Mouse (Mus musculus) urinary bladder, adult 18-20 months (tissue): ENCODE data around the gene Sema3e.

Source experiments
- DNase-seq, 2 experiments: peaks; one replicate each; pipeline ENCODE4 v3.0.0; 2022; ENCODE audit warnings: low spot score in 2 of 2, mixed read lengths in 2 of 2

Gene Sema3e

DNA sequence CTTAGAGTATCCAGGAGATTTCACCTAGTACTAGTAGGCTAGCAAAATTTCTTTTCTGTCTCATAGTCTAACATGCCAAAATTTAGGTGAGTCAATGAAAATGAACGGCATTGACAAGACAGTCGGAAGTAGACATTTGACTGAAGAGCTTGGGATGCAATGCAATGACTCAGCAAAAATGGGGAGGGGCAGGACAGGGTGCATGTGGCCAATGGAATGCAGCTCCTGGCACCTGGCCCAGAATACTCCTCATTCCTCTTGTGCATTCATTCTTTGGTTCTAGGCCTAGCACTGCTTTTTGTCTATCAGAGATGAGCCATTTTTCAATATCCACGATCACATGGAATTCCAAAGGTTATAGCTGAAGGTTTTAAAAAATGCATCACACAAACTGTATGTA is 48.1 kb downstream of the Sema3e start:
- no peak for DNase-seq

DNA sequence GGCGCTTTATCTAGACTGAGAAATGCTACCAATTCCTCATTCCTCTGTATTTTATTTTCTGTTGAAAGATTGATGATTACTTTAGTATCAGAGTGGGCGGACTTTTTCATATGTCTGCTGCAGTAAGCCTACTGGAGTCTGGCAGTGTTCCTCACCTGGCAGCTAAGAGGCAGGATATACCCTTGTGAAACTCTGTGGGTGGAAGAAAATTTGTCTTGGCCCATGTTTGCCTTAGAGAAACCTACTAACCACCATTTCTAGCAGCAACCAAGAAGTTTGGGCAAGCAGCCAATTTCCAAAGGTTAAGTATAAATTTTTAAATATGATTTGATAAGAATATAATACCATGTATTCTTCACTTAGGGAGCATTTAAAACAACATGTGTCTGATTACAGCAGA is 63.0 kb downstream of the Sema3e start:
- DNase-seq: no peak

DNA sequence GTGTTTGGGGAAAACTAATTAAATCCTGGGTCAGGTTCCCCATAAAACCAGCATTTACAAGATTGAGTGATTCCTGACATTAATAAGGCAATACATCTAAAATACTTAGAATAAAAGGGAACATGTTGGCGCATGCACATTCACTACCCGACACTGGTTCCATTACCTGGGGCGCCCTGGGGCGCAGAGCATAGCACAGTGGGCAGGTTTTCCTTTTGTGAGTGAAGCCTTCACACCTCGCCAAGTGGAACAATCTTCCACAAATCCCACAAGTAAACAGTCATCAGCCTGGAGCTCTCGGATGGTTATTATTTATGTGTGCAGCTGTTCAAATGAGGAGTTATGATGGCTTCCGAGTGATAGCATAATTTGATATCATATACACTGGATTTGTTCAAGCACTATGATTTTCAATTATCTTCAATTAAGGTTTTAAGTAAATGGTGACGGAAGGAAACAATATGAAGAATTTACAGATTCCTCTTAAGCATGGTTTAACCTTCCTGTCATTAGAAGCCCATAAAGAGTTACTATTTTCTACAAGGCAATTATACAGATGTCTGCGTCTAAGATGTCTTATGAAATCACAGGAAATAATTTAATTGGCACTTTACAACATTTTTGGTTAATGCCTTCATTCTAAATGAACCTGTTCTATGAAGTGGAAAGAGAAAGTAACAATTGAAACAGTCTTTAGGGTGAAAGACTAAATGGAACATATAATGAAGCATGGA is 65.0 kb downstream of the Sema3e start:
- DNase-seq: no peak

DNA sequence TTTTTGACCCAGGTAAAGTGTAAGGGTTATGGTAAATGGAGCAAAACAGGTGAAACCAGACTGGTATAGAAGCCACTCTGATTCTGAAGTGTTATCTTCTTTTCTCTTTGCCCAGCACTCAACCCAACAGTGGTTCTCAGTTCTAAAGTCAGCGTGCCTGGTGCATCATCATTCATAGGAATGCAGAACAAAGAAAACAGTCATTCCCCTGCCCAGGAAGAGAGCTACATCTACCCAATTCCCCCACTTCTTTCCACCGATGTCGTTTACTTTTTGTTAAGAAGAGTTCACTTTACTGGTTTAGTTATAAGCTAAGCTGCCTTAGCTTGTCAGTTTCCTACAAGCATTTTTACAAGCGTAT is 65.5 kb downstream of the Sema3e start:
- no peak for DNase-seq

DNA sequence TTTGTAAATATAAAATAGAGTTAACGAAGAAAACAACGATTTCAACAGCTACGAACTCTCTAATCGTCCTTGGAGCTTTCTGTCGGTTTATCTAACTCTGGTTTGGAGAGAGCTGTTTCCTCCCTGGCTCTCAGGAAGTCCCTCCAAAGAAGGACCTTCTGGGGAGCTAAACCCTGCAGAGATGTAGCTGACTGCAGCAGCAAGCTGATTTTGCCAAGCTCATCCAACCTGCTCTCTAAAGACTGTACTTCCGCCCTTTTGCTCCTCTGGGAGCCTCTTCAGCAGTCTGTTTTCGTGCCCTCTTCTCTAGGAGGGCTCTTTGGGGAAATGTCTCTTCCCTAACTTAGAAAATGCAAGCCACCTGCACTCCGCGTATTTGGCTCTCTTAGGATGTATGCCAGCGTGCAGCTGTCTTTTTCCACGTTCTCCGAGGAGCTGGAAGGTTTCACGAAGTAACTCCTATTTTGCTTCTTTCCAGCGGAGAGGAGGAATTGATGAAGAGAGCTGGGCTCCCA is 67.2 kb downstream of the Sema3e start:
- DNase-seq: no peak

DNA sequence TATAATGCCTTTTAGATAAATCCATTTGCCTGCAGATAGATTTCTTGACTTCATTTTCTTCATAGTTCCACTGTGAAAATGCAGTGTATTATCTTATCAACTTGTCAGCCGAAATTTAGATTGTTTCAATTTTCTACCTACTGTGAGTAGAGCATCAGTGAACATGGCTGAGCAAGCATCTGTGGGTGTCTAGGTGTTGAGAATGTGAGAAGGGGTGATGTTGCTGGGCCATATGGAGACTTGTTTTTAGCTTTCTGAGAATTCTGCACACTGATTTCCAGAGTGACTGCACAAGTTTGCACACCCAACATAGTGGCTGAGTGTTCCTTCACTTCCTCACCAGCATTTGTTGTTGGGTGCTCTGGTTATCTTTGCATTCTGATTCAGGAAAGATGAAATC is 71.1 kb downstream of the Sema3e start:
- no peak for DNase-seq

DNA sequence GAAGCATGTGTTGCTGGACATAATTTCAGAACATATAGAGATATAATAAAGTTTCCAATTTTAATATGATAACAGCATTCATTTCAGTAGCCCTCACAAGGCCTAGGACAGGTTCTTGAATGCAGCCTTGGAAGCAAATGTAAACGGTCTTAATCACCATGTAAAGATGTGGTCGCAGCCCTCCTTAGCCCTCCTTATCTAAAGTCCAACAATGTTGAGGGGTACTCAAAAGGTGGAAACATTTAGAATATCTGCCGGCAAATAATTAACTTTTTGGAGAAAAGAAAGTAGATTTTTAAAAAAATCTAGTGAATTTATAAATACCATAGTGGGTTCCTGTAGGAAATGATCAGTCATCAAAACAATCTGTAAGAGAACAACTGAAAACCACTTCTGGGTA is 73.6 kb downstream of the Sema3e start:
- no peak for DNase-seq

DNA sequence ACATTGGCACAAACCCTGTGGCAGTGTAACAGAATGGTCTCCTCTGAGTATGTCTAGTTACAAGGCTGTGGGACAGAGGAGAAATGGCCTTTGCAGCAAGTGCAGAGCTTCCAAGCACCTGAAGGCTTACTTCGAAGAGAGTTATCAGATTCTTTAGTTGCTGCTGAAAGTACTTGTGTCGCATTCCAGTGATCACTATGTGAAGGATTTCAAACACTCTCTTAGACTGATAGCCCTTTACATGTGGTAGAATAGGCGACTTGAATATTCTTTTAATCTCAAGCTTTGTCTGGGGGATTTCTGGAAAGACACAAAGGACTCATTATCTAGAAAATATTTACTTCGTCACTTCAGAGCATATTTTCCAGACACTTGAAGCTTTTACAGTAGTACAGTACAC is 82.3 kb downstream of the Sema3e start:
- DNase-seq: no peak

DNA sequence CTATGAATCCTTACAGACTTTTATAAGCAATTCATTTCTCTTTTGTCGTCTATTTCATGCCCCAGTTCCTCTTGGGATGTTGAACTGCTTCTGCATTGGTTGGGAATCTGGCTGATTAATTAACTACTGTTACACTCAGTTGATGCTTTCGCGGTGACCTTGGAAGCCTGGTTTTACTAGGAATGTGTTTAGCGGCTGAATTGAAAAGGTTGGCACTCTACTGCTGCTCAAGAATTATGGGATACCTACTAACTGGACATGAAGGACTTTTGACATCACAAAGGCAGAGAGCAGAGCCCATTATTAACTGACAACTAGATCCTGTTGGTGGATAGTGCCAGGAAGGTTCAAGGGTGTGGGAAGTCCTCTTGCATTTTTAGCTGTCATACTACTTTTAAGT is 83.9 kb downstream of the Sema3e start:
- DNase-seq: no peak

DNA sequence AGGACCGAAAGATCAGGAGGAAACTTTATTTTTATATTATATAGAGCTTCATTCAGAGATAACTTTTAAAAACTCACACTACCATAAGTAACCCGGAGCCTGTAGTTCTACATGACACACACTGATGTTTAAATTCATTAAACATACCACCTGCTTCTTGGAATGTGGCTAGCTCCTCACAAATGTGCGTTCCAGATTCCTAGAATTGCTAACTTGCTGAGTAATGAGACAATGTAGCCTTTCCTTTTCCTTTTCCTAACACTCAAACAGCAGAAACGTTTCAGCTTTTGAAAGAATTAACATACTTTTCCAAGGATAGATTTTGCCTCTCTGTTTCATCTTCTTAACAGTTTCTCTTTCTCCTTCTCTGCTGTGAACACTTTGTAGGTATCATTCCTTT is 86.3 kb downstream of the Sema3e start:
- DNase-seq: no peak

DNA sequence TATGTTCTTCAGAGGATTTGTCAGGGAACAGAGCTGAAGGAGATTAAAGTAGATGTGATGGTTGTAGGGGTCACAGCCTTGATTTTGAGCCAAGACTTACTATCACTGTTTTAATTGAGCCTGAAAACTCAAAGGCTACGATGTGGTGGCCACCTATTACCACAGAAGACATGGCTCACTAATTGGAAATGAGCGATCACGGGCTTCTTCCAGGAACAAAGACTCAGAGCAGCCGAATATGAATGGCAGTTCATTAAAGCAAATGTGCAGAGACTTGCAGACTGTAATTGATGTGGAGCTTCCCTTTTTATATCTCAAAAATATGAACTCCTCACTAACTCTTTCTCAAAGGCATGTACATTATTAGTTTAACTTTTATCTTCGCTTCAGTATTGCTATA is 96.8 kb downstream of the Sema3e start:
- DNase-seq: no peak

DNA sequence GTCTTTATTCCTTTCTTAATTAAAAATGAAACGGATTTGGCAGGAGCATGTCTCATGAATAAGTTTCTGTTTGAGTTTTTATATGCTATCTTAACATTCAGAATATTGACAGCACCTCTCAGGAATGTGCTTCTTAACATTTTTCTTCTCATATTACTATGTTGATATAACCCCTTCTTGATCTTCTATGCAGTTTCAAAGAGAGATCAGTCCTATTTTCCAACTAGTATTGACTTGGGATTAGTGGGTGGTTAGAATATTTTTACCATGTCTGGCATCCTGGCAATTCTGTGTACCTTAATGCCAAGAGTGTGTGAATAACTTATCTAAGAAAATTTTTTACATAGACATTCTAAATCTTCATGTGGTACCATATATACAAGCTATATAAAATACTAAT is 101.5 kb downstream of the Sema3e start:
- no peak for DNase-seq

DNA sequence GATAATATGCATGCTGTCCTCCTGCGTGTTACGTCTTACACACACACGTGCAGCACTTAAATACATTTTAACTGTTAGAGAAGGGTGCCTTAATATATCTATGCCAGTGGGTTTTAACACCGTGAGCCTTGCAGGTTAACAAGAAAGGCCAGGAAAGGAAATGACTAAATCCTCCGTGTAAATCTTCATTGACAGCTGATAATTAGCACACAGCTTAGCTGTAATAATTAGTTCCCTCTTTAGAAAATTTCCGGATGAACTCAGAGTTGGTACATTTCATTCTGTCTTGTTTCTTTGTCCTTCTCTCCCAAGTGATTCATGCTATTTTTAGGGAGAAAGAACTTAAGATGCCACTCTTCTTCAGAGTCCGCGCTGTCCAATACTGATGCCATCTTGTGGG is 110.9 kb downstream of the Sema3e start:
- no peak for DNase-seq

DNA sequence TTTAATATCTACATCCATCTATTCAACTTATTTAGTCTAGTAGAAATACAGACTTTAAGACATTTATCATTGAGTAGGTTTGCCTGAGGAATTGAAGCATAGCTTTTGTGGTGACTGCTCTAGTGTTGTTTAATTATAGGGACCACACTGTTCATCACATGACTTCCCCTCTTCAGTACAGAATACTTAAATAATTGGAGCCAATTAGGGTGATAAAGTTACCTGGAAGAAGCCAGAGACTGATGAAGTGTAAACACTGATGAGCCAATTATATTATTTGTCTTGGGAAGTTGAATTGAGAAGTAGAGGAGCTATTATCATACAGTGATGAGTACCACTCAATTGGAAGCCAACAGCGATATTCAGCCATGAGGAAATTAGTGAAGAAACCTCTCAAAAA is 113.6 kb downstream of the Sema3e start:
- no peak for DNase-seq

DNA sequence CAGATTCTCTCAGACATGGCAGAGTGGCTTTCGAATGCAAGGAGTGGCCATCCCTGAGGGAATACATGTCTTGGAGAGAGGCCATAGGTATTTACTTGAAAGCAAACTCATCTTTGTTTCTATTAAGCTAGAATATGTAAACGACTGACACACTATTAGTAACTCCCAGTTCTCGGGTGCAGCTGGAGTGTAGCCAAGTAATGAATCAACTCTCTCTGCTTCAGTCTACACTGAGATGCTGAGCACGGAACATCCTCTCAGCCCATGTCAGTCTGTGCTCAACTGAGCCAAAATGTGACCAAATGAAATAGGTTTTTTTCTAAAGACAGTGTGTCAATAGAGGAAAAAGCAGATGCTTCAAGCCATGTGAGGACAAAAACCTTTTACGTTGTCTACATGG is 137.5 kb downstream of the Sema3e start:
- no peak for DNase-seq

DNA sequence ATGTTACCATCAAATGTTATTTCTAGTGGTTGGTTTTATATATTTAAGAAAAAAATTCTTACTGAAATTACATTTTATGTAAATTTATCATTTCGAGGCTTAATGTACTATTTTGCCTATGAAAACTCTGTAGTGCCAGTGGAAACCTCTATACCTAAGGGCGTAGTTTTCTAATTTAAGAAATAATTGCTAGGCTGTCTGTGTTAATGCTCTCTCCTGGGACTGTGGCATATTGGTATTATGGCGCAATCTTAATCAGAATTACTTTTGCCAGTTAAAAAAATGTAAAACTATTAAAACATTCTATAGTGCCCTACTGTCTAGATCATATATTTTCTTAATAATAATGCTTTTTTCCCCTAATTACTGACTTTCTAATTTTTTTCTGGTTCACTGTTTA is 138.2 kb downstream of the Sema3e start:
- no peak for DNase-seq

DNA sequence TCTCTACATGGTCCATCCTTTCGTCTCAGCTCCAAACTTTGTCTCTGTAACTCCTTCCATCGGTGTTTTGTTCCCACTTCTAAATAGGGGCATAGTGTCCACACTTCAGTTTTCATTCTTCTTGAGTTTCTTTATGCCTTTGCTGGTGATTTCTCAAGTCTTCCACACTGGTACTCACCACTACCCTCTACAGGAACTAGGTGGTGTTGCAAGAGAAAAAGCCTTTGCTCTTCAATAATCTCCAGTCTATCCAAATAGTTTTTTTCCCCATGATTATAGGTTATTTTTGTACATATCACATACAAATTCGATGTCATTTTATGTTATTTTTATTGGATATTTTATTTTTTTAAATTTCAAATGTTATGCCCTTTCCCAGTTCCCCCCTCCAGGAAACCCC is 142.7 kb downstream of the Sema3e start:
- no peak for DNase-seq

DNA sequence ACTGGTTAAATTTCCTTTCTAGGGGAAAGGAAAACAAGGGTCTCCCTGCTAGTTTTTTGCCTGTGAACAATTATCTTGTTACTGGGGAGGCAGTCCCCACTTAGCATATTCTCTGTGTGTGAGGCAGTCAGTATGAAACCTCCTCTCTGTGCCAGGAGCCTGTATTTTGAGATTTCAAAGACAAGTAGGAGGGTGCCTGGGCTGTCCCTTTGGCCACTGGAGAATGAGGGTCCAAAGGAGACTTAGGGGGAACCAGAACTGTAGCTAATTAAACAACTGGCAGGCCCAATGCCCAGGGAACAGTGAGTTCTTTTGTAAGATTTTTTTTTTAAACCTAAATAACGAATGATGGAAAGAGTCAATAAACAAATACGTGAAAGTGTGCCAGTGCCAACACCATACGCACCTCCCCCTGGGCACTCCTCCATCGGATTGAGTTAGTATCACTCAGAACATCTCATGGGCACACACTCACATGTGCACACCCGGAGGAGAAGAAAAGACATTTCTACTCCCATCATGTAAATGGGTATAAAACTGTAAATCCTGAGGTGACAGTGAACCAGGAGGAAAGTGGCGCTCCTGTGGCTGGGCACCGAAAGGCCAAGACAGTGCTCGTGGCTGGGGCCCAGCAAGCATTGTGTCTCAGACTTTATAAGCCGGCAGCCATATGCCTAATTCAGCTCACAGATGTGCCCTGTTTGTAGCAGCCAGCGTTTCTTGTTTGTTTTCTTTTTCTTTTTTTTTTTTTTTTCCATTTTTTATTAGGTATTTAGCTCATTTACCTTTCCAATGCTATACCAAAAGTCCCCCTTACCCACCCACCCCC is 148.5 kb downstream of the Sema3e start:
- no peak for DNase-seq

DNA sequence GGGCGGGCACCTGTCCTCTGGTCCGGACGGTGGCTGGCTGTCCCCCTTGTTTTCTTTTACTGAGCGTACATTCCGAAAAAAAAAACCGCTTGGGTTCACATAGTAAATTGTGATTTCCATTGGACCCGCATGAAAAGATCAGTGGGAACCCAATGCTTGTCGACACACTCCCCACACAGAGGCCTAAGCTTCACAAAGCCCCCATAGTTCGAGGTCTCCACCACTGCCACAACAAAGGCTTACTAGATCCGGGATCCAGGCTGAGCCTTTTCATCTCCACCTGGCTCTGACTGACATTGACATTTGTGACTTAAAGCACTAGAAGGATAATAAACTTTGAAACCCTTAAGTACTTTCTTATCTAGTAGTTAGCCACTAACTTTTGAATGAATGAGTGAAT is 155.5 kb downstream of the Sema3e start:
- no peak for DNase-seq

DNA sequence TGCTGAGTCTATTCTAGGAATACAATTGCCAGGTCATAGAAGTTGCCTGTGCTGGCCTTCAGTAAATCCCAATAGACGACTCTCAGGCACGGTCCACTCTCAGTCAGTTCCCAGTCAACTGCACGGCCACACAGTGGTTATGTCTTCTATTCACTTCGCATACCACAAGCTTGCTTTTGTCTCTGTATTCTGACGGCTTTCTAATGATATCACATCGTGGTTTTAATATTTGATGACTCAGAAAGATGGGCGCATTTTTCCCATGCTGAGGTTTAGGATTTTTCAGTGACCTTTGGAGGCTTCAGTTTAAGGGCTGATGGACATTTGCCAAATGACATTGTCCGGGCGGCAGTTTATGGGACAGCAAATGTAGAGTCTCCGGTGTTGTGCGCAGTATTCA is 157.1 kb downstream of the Sema3e start:
- no peak for DNase-seq

DNA sequence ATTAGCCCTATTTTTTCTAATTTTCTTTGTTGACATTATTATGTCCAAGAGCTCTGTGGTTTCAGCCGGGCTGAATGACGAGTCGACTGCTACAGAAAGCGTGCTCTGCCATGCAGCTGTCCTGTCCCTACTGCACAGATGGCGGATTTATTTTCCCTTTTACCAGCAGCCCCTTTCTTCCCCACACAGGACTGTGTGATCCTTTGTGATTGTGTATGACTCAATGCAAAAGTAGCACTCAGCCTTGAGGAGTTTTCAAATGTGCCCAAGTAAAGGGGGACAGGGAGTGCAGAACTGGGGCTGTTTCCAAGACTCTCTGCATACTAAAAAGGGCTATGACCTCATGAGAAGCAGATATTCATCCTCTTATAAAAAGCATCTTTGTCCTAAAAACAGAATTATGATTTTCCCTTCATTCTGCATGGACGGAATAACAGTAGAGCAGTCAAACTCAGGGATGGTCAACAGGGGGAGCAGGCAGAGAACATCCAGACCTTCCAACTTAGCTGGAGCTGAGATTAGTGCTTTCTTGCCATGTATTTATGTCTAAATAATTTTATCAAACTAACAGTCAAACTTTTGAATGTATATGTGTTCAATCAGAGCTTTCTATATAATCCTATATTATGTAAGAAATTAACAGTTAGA is 170.2 kb downstream of the Sema3e start:
- no peak for DNase-seq

DNA sequence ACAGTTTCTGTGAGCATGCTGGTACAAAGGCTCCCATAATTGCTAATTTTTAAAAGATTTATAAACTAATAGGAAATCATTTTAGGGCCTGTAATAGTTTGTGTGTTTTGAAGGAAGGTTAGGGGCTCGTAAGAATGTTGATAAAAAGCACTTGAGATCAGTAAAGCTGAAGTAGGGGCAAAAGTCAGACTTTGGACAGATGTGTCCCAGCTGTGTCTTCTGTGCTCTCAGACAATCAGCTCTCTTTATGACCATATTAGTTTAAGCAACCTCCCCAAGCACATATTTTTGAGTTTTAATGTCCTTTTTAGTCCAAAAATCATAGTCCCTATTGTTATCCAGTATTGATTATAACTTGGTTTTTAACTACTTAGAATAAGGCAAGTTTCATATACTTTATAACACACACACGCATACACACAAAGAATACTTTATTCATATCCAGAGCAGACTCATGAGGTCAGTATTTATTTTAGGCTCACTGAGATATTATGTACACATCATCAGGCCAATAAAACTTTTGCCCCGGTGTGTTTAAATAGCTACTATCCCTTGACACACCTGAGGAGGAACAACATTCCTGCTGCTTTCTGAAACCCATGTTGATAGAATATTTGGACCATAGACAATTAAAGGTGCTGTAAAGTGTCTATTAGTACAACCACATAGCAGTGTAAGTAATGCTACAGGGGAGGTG is 173.4 kb downstream of the Sema3e start:
- no peak for DNase-seq
